Mouse (Mus musculus): ENCODE results near the gene Sfxn5. TPM values are rescaled to one million over a fixed set of nuclear protein-coding genes. Genes with fewer than 3 reads are reported as not detected.

Gene Sfxn5
- polyA plus RNA-seq, 1 experiment from 2014 or later: 15.8 TPM

GRCm38 (mm10) chr6:85373066-85373860 lies 40.0 kb upstream of the Sfxn5 start:
- H3K4me1 ChIP-seq (replicated peaks): peaks cover 57% of the 10 kb centered on the region
- H3K27me3 ChIP-seq: peaks cover 23% of the 10 kb centered on the region
- peak overlapping the region; percentile 90 for H3K9ac ChIP-seq
- no peaks in the 10 kb centered on the region for H3K9me3 ChIP-seq
- H3K27ac ChIP-seq (replicated peaks): peak overlapping the region; percentile 84; the same call in 1 of the 2 replicates
- ATAC-seq (ENCODE audit: low read depth): no peak
- peak overlapping the region; percentile 85 for H3K4me3 ChIP-seq
- peak overlapping the region; percentile 81 for H3K4me2 ChIP-seq
- 88% methylated on average over 10 of the region's 10 CpGs for WGBS
- H3K36me3 ChIP-seq: 0 out of 2 replicates have a peak, but pooled peaks cover 7% of the 10 kb centered on the region

- ATAC-seq (ENCODE audit: low read depth): no peak
- Histone ChIP-seq H3K4me3 (peak overlapping the region; percentile 85), H3K36me3 (0 out of 2 replicates have a peak, but pooled peaks cover 7% of the 10 kb centered on the region), H3K9ac (peak overlapping the region; percentile 58), H3K4me2 (peak overlapping the region; percentile 81), H3K4me1 (replicated peaks) (peaks cover 57% of the 10 kb centered on the region), H3K27me3 (peaks cover 22% of the 10 kb centered on the region), H3K27ac (replicated peaks) (no peak overlapping the region), H3K9me3 (no peaks in the 10 kb centered on the region)
- 76% methylated on average over 2 of the region's 2 CpGs for WGBS
Measured at GRCm38 (mm10) chr6:85372496-85372895, 39.3 kb upstream of the Sfxn5 start.

- H3K9me3 ChIP-seq: no peaks in the 10 kb centered on the region
- no peak for ATAC-seq (ENCODE audit: low read depth)
- WGBS: 79% methylated on average over 6 of the region's 6 CpGs
- H3K4me1 ChIP-seq (replicated peaks): peaks cover 59% of the 10 kb centered on the region
- no peak overlapping the region for H3K27ac ChIP-seq (replicated peaks)
- peak overlapping the region; percentile 85; the same call in 1 of the 2 replicates for H3K4me3 ChIP-seq
- H3K36me3 ChIP-seq: 0 out of 2 replicates have a peak, but pooled peaks cover 7% of the 10 kb centered on the region
- H3K27me3 ChIP-seq: peaks cover 17% of the 10 kb centered on the region
- H3K4me2 ChIP-seq: peak overlapping the region; percentile 81
- peak overlapping the region; percentile 58 for H3K9ac ChIP-seq
Measured at GRCm38 (mm10) chr6:85371859-85372405, 38.7 kb upstream of the Sfxn5 start.

GRCm38 (mm10) chr6:85370666-85371430 lies 37.6 kb upstream of the Sfxn5 start:
- Histone ChIP-seq H3K9me3 (no peaks in the 10 kb centered on the region), H3K36me3 (0 out of 2 replicates have a peak, but pooled peaks cover 7% of the 10 kb centered on the region), H3K4me2 (no peak overlapping the region), H3K4me3 (no peak overlapping the region), H3K27ac (replicated peaks) (no peak overlapping the region), H3K9ac (no peak overlapping the region), H3K27me3 (peaks cover 8% of the 10 kb centered on the region; the same call in 1 of the 2 replicates), H3K4me1 (replicated peaks) (peaks cover 68% of the 10 kb centered on the region)
- ATAC-seq (ENCODE audit: low read depth): no peak
- WGBS: 92% methylated on average over 9 of the region's 9 CpGs

GRCm38 (mm10) chr6:85370041-85370440 lies 36.8 kb upstream of the Sfxn5 start:
- 94% methylated on average over 5 of the region's 5 CpGs for WGBS

GRCm38 (mm10) chr6:85369181-85369860 lies 36.1 kb upstream of the Sfxn5 start:
- no peak for ATAC-seq (ENCODE audit: low read depth)
- H3K27me3 ChIP-seq: 0 out of 2 replicates have a peak, but pooled peaks cover 3% of the 10 kb centered on the region
- no peak overlapping the region for H3K4me2 ChIP-seq
- 0 out of 2 replicates have a peak, but pooled peaks cover 7% of the 10 kb centered on the region for H3K36me3 ChIP-seq
- no peak overlapping the region for H3K4me3 ChIP-seq
- 70% methylated on average over 5 of the region's 5 CpGs for WGBS
- H3K9me3 ChIP-seq: no peaks in the 10 kb centered on the region
- H3K27ac ChIP-seq (replicated peaks): no peak overlapping the region
- H3K9ac ChIP-seq: no peak overlapping the region
- peaks cover 68% of the 10 kb centered on the region for H3K4me1 ChIP-seq (replicated peaks)

More at GRCm38 (mm10) chr6:85370041-85370440, 36.8 kb upstream of the Sfxn5 start:
- H3K9me3 ChIP-seq: no peaks in the 10 kb centered on the region
- H3K4me2 ChIP-seq: no peak overlapping the region
- H3K4me1 ChIP-seq (replicated peaks): peaks cover 68% of the 10 kb centered on the region
- H3K4me3 ChIP-seq: no peak overlapping the region
- 0 out of 2 replicates have a peak, but pooled peaks cover 7% of the 10 kb centered on the region for H3K36me3 ChIP-seq
- no peak overlapping the region for H3K27ac ChIP-seq (replicated peaks)
- H3K27me3 ChIP-seq: 0 out of 2 replicates have a peak, but pooled peaks cover 3% of the 10 kb centered on the region
- ATAC-seq (ENCODE audit: low read depth): no peak
- no peak overlapping the region for H3K9ac ChIP-seq

GRCm38 (mm10) chr6:85368722-85369121 lies 35.5 kb upstream of the Sfxn5 start:
- peaks cover 63% of the 10 kb centered on the region for H3K4me1 ChIP-seq (replicated peaks)
- ATAC-seq (ENCODE audit: low read depth): no peak

GRCm38 (mm10) chr6:85368166-85368565 lies 34.9 kb upstream of the Sfxn5 start:
- H3K4me1 ChIP-seq (replicated peaks): peaks cover 57% of the 10 kb centered on the region
- 79% methylated on average over 1 of the region's 1 CpGs for whole genome bisulfite sequencing

More at GRCm38 (mm10) chr6:85368722-85369121, 35.5 kb upstream of the Sfxn5 start:
- WGBS: 56% methylated on average over 5 of the region's 5 CpGs
- no peak overlapping the region for H3K4me3 ChIP-seq
- H3K4me2 ChIP-seq: no peak overlapping the region
- H3K27ac ChIP-seq (replicated peaks): no peak overlapping the region
- no peaks in the 10 kb centered on the region for H3K9me3 ChIP-seq
- H3K27me3 ChIP-seq: 0 out of 2 replicates have a peak, but pooled peaks cover 3% of the 10 kb centered on the region
- no peak overlapping the region for H3K9ac ChIP-seq
- H3K36me3 ChIP-seq: 0 out of 2 replicates have a peak, but pooled peaks cover 7% of the 10 kb centered on the region

GRCm38 (mm10) chr6:85366387-85366786 lies 33.2 kb upstream of the Sfxn5 start:
- H3K27me3 ChIP-seq: no peaks in the 10 kb centered on the region
- no peak overlapping the region for H3K27ac ChIP-seq (replicated peaks)
- no peaks in the 10 kb centered on the region for H3K9me3 ChIP-seq
- ATAC-seq (ENCODE audit: low read depth): no peak
- H3K4me2 ChIP-seq: no peak overlapping the region
- 0 out of 2 replicates have a peak, but pooled peaks cover 7% of the 10 kb centered on the region for H3K36me3 ChIP-seq
- WGBS: 87% methylated on average over 1 of the region's 1 CpGs
- peaks cover 40% of the 10 kb centered on the region for H3K4me1 ChIP-seq (replicated peaks)
- H3K9ac ChIP-seq: no peak overlapping the region
- no peak overlapping the region for H3K4me3 ChIP-seq

More at GRCm38 (mm10) chr6:85368166-85368565, 34.9 kb upstream of the Sfxn5 start:
- Histone ChIP-seq H3K9ac (no peak overlapping the region), H3K4me3 (no peak overlapping the region), H3K36me3 (0 out of 2 replicates have a peak, but pooled peaks cover 7% of the 10 kb centered on the region), H3K27ac (replicated peaks) (no peak overlapping the region), H3K4me2 (no peak overlapping the region), H3K27me3 (0 out of 2 replicates have a peak, but pooled peaks cover 3% of the 10 kb centered on the region), H3K9me3 (no peaks in the 10 kb centered on the region)
- ATAC-seq (ENCODE audit: low read depth): no peak

- Histone ChIP-seq H3K9me3 (no peaks in the 10 kb centered on the region), H3K27me3 (no peaks in the 10 kb centered on the region), H3K4me1 (replicated peaks) (peaks cover 22% of the 10 kb centered on the region), H3K4me3 (no peak overlapping the region), H3K9ac (no peak overlapping the region), H3K27ac (replicated peaks) (no peak overlapping the region), H3K4me2 (no peak overlapping the region), H3K36me3 (no peaks in the 10 kb centered on the region)
- ATAC-seq (ENCODE audit: low read depth): no peak
- WGBS: 86% methylated on average over 5 of the region's 5 CpGs
Measured at GRCm38 (mm10) chr6:85364439-85364838, 31.2 kb upstream of the Sfxn5 start.

GRCm38 (mm10) chr6:85363906-85364260 lies 30.7 kb upstream of the Sfxn5 start:
- no peak for ATAC-seq (ENCODE audit: low read depth)
- no peak overlapping the region for H3K27ac ChIP-seq (replicated peaks)
- H3K4me1 ChIP-seq (replicated peaks): peaks cover 16% of the 10 kb centered on the region
- no peaks in the 10 kb centered on the region for H3K27me3 ChIP-seq
- H3K36me3 ChIP-seq: no peaks in the 10 kb centered on the region
- no peak overlapping the region for H3K9ac ChIP-seq
- H3K4me3 ChIP-seq: no peak overlapping the region
- H3K9me3 ChIP-seq: no peaks in the 10 kb centered on the region
- H3K4me2 ChIP-seq: no peak overlapping the region
- WGBS: 90% methylated on average over 4 of the region's 4 CpGs

Data from neural tube, embryonic 13.5 days (tissue).